Mouse (Mus musculus) small intestine, adult 10 weeks (tissue): Measurements from ENCODE around the gene Zfp688. TPM values are rescaled to one million over a fixed set of nuclear protein-coding genes. Genes with fewer than 3 reads are reported as not detected.

Experiments used
- polyA plus RNA-seq: library from polyadenylated mRNA; stranded (reverse); fragments of 350-450 nt; fragmentation: Illumina TruSeq; extraction: RNeasy Lipid Tissue Mini Kit (QIAGEN cat#74804); gene quantifications from one replicate; pipeline ENCODE4 v1.2.3, GENCODE M21; 2014; ENCODE audit warnings: low replicate concordance

Zfp688 gene
- 2.5 TPM for polyA plus RNA-seq

GRCm38 (mm10) chr7:127421388-127422191 lies at the start of gene Zfp688:
Zfp688 (minus strand) TSS chr7:127422068.

GRCm38 (mm10) chr7:127459311-127459710 lies 37.4 kb upstream of the Zfp688 start, which contains the start of gene Prr14:
Prr14 (plus strand) TSS chr7:127459611.

GRCm38 (mm10) chr7:127448521-127449300 lies 26.8 kb upstream of the Zfp688 start, which contains the start of gene Zfp689:
Zfp689 (minus strand) TSS chr7:127449158.

GRCm38 (mm10) chr7:127406002-127406987 lies 15.6 kb downstream of the Zfp688 start, which contains the start of gene Zfp764:
Zfp764 (minus strand) TSS chr7:127406822.

GRCm38 (mm10) chr7:127393157-127393943 lies 28.5 kb downstream of the Zfp688 start, which contains the start of gene E430018J23Rik:
E430018J23Rik (minus strand) TSS chr7:127393629.

GRCm38 (mm10) chr7:127386641-127387392 lies 35.1 kb downstream of the Zfp688 start, which contains the start of gene 9130019O22Rik:
9130019O22Rik (minus strand) TSS chr7:127387166.

GRCm38 (mm10) chr7:127375271-127376245 lies 46.3 kb downstream of the Zfp688 start, which contains the start of gene Zfp747:
Zfp747 (minus strand) TSS chr7:127376050.

Other genes with a start within 250 kb of the Zfp688 start
- 9.1 TPM for gene Cd2bp2, start 226.0 kb downstream of the Zfp688 start, polyA plus RNA-seq
- 3.0 TPM for gene Tbc1d10b, start 213.6 kb downstream of the Zfp688 start, polyA plus RNA-seq
- gene Mylpf, start 213.2 kb downstream of the Zfp688 start, polyA plus RNA-seq: not detected
- 0.63 TPM for gene Zfp553, start 189.0 kb downstream of the Zfp688 start, polyA plus RNA-seq
- gene Sept1, start 188.9 kb downstream of the Zfp688 start, polyA plus RNA-seq: 1.5 TPM
- gene Zfp771, start 177.8 kb downstream of the Zfp688 start, polyA plus RNA-seq: not detected
- gene Dctpp1, start 161.4 kb downstream of the Zfp688 start, polyA plus RNA-seq: 0.78 TPM
- 171 TPM for gene Sephs2, start 148.0 kb downstream of the Zfp688 start, polyA plus RNA-seq
- gene Itgal, start 125.8 kb downstream of the Zfp688 start, polyA plus RNA-seq: 1.3 TPM
- gene Zfp768, start 76.5 kb downstream of the Zfp688 start, polyA plus RNA-seq: 2.2 TPM
- gene Zfp747, start 46.0 kb downstream of the Zfp688 start, polyA plus RNA-seq: 5.3 TPM
- 2.9 TPM for gene 9130019O22Rik, start 34.9 kb downstream of the Zfp688 start, polyA plus RNA-seq
- gene E430018J23Rik, start 28.4 kb downstream of the Zfp688 start, polyA plus RNA-seq: 1.2 TPM
- 3.5 TPM for gene Zfp764, start 15.2 kb downstream of the Zfp688 start, polyA plus RNA-seq
- 0.97 TPM for gene Zfp689, start 27.1 kb upstream of the Zfp688 start, polyA plus RNA-seq
- 29.5 TPM for gene Prr14, start 37.5 kb upstream of the Zfp688 start, polyA plus RNA-seq
- gene Fbrs, start 57.1 kb upstream of the Zfp688 start, polyA plus RNA-seq: 5.9 TPM
- gene Srcap, start 89.9 kb upstream of the Zfp688 start, polyA plus RNA-seq: 4.5 TPM
- 5.1 TPM for gene Gm42715, start 97.5 kb upstream of the Zfp688 start, polyA plus RNA-seq
- not detected for gene Tmem265, start 139.3 kb upstream of the Zfp688 start, polyA plus RNA-seq
- 18.3 TPM for gene Phkg2, start 151.3 kb upstream of the Zfp688 start, polyA plus RNA-seq
- gene Ccdc189, start 166.5 kb upstream of the Zfp688 start, polyA plus RNA-seq: not detected
- gene Rnf40, start 166.7 kb upstream of the Zfp688 start, polyA plus RNA-seq: 0.82 TPM
- gene Zfp629, start 193.7 kb upstream of the Zfp688 start, polyA plus RNA-seq: 4.8 TPM